In genomic region chr10:111746067-111746878, GRCm38 (mm10) we compare ENCODE assay signal across 12 mouse cellular contexts.
DNase-seq lines count a peak whose midpoint lies in the region; ATAC-seq and TF ChIP-seq lines count a peak whose summit lies in the region.
"Had no signal": no experiment of that assay in that cellular context is flagged by ENCODE, and none has a peak within 500 bp of the region (broad histone marks: within the 10 kb centered on the region; RNA-seq: fewer than 3 reads in every experiment).

No protein-coding gene starts in this region.

- no peak overlapping the region for H3K4me3 ChIP-seq in kidney, embryonic 15.5 days (replicated peaks)
- H3K4me3 ChIP-seq in kidney, adult 2 months (ENCODE audit: insufficient read depth, low read depth, low read length), result no peak overlapping the region
- no peak overlapping the region for H3K4me3 ChIP-seq in embryonic facial prominence, embryonic 11.5 days (ENCODE audit: low read depth, low read length)
- H3K4me3 ChIP-seq in intestine, postnatal 0 days (ENCODE audit: low read depth, low read length), result no peak overlapping the region
- no peak overlapping the region for H3K4me3 ChIP-seq in midbrain, postnatal 0 days (ENCODE audit: low read depth, low read length)
- H3K4me3 ChIP-seq: left cerebral cortex, adult 2 months had no signal

- no peak for TF ChIP-seq POLR2A in kidney, adult 2 months (IDR thresholded peaks at IDR 0.05; ENCODE audit: low read depth, low read length)

- H3K27me3 ChIP-seq in kidney, embryonic 15.5 days, result no peaks in the 10 kb centered on the region
- no peaks in the 10 kb centered on the region for H3K27me3 ChIP-seq in kidney, adult 2 months (replicated peaks; ENCODE audit: control insufficient read depth, insufficient read depth, low read length)
- no peaks in the 10 kb centered on the region for H3K27me3 ChIP-seq in embryonic facial prominence, embryonic 11.5 days (ENCODE audit: control insufficient read depth, insufficient read depth, low read length)
- H3K27me3 ChIP-seq in intestine, postnatal 0 days (replicated peaks; ENCODE audit: control insufficient read depth, insufficient read depth, low read length), result no peaks in the 10 kb centered on the region
- H3K27me3 ChIP-seq in midbrain, postnatal 0 days (ENCODE audit: insufficient read depth, low read length), result no peaks in the 10 kb centered on the region

- H3K36me3 ChIP-seq in kidney, embryonic 15.5 days, result no peaks in the 10 kb centered on the region
- no peaks in the 10 kb centered on the region for H3K36me3 ChIP-seq in kidney, adult 2 months (ENCODE audit: control insufficient read depth, insufficient read depth, low read length)
- no peaks in the 10 kb centered on the region for H3K36me3 ChIP-seq in embryonic facial prominence, embryonic 11.5 days (replicated peaks; ENCODE audit: control insufficient read depth, insufficient read depth, low read depth, low read length)
- H3K36me3 ChIP-seq in intestine, postnatal 0 days (ENCODE audit: control insufficient read depth, insufficient read depth), result no peaks in the 10 kb centered on the region
- no peaks in the 10 kb centered on the region for H3K36me3 ChIP-seq in midbrain, postnatal 0 days (ENCODE audit: insufficient read depth, low read length)

- WGBS in kidney, embryonic 15.5 days, result 67% methylated on average over 12 of the region's 12 CpGs
- 72% methylated on average over 12 of the region's 12 CpGs for WGBS in kidney, adult 2 months
- 70% methylated on average over 12 of the region's 12 CpGs for WGBS in embryonic facial prominence, embryonic 11.5 days
- 52% methylated on average over 12 of the region's 12 CpGs for WGBS in intestine, postnatal 0 days
- WGBS in midbrain, postnatal 0 days, result 83% methylated on average over 12 of the region's 12 CpGs

- H3K4me2 ChIP-seq in kidney, embryonic 15.5 days, result no peak overlapping the region
- no peak overlapping the region for H3K4me2 ChIP-seq in embryonic facial prominence, embryonic 11.5 days (ENCODE audit: low read depth, low read length)
- H3K4me2 ChIP-seq in intestine, postnatal 0 days (replicated peaks; ENCODE audit: low read depth), result no peak overlapping the region
- no peak overlapping the region for H3K4me2 ChIP-seq in midbrain, postnatal 0 days (ENCODE audit: low read depth, low read length, poor library complexity, severe bottlenecking)

- no peaks in the 10 kb centered on the region for H3K9me3 ChIP-seq in kidney, embryonic 15.5 days (replicated peaks)
- no peaks in the 10 kb centered on the region for H3K9me3 ChIP-seq in embryonic facial prominence, embryonic 11.5 days (replicated peaks; ENCODE audit: control insufficient read depth, low read length)
- no peaks in the 10 kb centered on the region for H3K9me3 ChIP-seq in intestine, postnatal 0 days (ENCODE audit: control insufficient read depth)
- no peaks in the 10 kb centered on the region for H3K9me3 ChIP-seq in midbrain, postnatal 0 days (ENCODE audit: low read length)

- H3K27ac ChIP-seq in kidney, embryonic 15.5 days, result no peak overlapping the region
- H3K27ac ChIP-seq in kidney, adult 2 months (ENCODE audit: insufficient read depth, low read depth, low read length), result no peak overlapping the region
- no peak overlapping the region for H3K27ac ChIP-seq in embryonic facial prominence, embryonic 11.5 days (replicated peaks; ENCODE audit: low read depth, low read length)
- no peak overlapping the region for H3K27ac ChIP-seq in intestine, postnatal 0 days (ENCODE audit: low read depth, low read length)
- no peak overlapping the region for H3K27ac ChIP-seq in midbrain, postnatal 0 days (ENCODE audit: low read depth, low read length)
- H3K27ac ChIP-seq: left cerebral cortex, adult 2 months had no signal

- H3K4me1 ChIP-seq in kidney, embryonic 15.5 days, result peaks cover 7% of the 10 kb centered on the region
- no peaks in the 10 kb centered on the region for H3K4me1 ChIP-seq in kidney, adult 2 months (ENCODE audit: control insufficient read depth, insufficient read depth, low read length)
- no peaks in the 10 kb centered on the region; the same call in 1 of the 2 replicates for H3K4me1 ChIP-seq in embryonic facial prominence, embryonic 11.5 days (ENCODE audit: control insufficient read depth, insufficient read depth, low read length)
- H3K4me1 ChIP-seq in intestine, postnatal 0 days (replicated peaks; ENCODE audit: control insufficient read depth, insufficient read depth, low read length), result no peaks in the 10 kb centered on the region
- no peaks in the 10 kb centered on the region for H3K4me1 ChIP-seq in midbrain, postnatal 0 days (ENCODE audit: insufficient read depth, low read length)

- peak; percentile 52 for ATAC-seq in kidney, embryonic 15.5 days (replicated peaks; ENCODE audit: low FRiP score)
- peak; percentile 58 for ATAC-seq in embryonic facial prominence, embryonic 11.5 days (replicated peaks; ENCODE audit: insufficient number of reproducible peaks, low FRiP score, low TSS enrichment, low read depth)
- peak; percentile 71 for ATAC-seq in intestine, postnatal 0 days
- 0 out of 2 replicates have a peak, but pooled peaks have one; percentile 23 for ATAC-seq in midbrain, postnatal 0 days (ENCODE audit: low FRiP score)

- no peak for DNase-seq in kidney, adult 2 months
- DNase-seq in embryonic facial prominence, embryonic 11.5 days (ENCODE audit: low spot score), result no peak
- DNase-seq in midbrain, postnatal 0 days (ENCODE audit: low spot score), result no peak
- DNase-seq in spleen, postnatal 10 days (ENCODE audit: low spot score in 2 of 2), result no peak
- no peak for DNase-seq in thymus, postnatal 25 days
- no peak for DNase-seq in kidney, postnatal 10 days
- DNase-seq: adrenal gland, adult 8-10 months; cerebellum, postnatal 25 days; lung, postnatal 36 days had no signal

- TF ChIP-seq CTCF in kidney, adult 2 months (conservative IDR thresholded peaks at IDR 0.05; ENCODE audit: insufficient read depth, insufficient read length, low read depth, low read length), result no peak
- no peak for TF ChIP-seq CTCF in intestine, postnatal 0 days (IDR thresholded peaks at IDR 0.05; ENCODE audit: low read depth)
- no peak for TF ChIP-seq CTCF in midbrain, postnatal 0 days (IDR thresholded peaks at IDR 0.05)

- H3K9ac ChIP-seq in kidney, embryonic 15.5 days, result no peak overlapping the region
- no peak overlapping the region for H3K9ac ChIP-seq in embryonic facial prominence, embryonic 11.5 days (replicated peaks; ENCODE audit: low read length)
- H3K9ac ChIP-seq in intestine, postnatal 0 days (ENCODE audit: low read depth, low read length), result no peak overlapping the region
- no peak overlapping the region for H3K9ac ChIP-seq in midbrain, postnatal 0 days (replicated peaks; ENCODE audit: low read length, poor library complexity, severe bottlenecking)
